ENCODE assay signal across 9 mouse cellular contexts in the genomic region with DNA sequence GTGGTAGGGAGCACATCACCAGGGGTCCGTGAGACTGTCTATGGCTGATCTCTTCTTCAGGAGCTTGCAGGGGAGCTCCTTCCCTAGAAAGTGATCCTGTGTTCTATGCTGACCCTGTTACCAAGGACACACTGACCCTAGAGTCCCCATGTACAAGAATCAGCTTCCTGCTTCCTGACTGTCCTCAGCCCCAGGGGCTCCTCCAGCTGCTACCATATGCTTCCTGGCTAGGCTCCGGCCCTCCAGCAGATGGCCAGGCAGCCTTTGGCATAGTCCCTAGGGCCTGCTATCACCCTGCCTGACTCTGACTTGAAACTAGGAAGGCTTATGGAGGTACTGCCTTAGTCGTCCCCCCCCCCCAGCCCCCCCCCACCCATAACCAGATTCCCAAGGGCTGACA. TPM values are rescaled to one million over a fixed set of nuclear protein-coding genes. Genes with fewer than 3 reads are reported as not detected.
A peak's percentile ranks its signal among the peaks of the same experiment; 100 is the strongest.
DNase-seq lines count a peak whose midpoint lies in the region; ATAC-seq and TF ChIP-seq lines count a peak whose summit lies in the region.
"Had no signal": no experiment of that assay in that cellular context is flagged by ENCODE, and none has a peak within 500 bp of the region (broad histone marks: within the 10 kb centered on the region; RNA-seq: fewer than 3 reads in every experiment).

No protein-coding gene starts in this region.

- no peak overlapping the region for H3K4me2 ChIP-seq in hindbrain, embryonic 11.5 days (replicated peaks; ENCODE audit: low read depth, low read length)
- H3K4me2 ChIP-seq in hindbrain, embryonic 16.5 days (ENCODE audit: low read length) = no peak overlapping the region
- no peak overlapping the region for H3K4me2 ChIP-seq in embryonic facial prominence, embryonic 14.5 days (ENCODE audit: low read depth, low read length)
- no peak overlapping the region for H3K4me2 ChIP-seq in intestine, embryonic 16.5 days (ENCODE audit: low read depth, low read length)

- H3K27ac ChIP-seq in hindbrain, embryonic 11.5 days (ENCODE audit: low read depth, low read length) = no peak overlapping the region
- H3K27ac ChIP-seq in hindbrain, embryonic 16.5 days (ENCODE audit: low read depth, low read length) = no peak overlapping the region
- no peak overlapping the region for H3K27ac ChIP-seq in embryonic facial prominence, embryonic 14.5 days (replicated peaks; ENCODE audit: low read depth, low read length)
- peak overlapping the region; percentile 44; the same call in 1 of the 2 replicates for H3K27ac ChIP-seq in intestine, embryonic 16.5 days (ENCODE audit: low read length)
- no peak overlapping the region for H3K27ac ChIP-seq in layer of hippocampus, adult 2 months
- H3K27ac ChIP-seq: midbrain, embryonic 10.5 days had no signal

- DNase-seq in hindbrain, embryonic 11.5 days (ENCODE audit: low spot score) = peak; percentile 33
- DNase-seq in embryonic facial prominence, embryonic 14.5 days (ENCODE audit: low spot score) = no peak
- peak; percentile 46 for DNase-seq in lung, postnatal 25 days (ENCODE audit: low spot score)
- no peak for DNase-seq in left cerebral cortex, adult 18-20 months (ENCODE audit: low spot score in 2 of 2)
- DNase-seq in layer of hippocampus, adult 2 months (ENCODE audit: low spot score in 2 of 2) = no peak
- no peak for DNase-seq in urinary bladder, postnatal 10 days (ENCODE audit: low spot score)

- H3K4me3 ChIP-seq in hindbrain, embryonic 11.5 days (ENCODE audit: low read depth, low read length) = no peak overlapping the region
- no peak overlapping the region for H3K4me3 ChIP-seq in hindbrain, embryonic 16.5 days (ENCODE audit: low read length)
- no peak overlapping the region for H3K4me3 ChIP-seq in embryonic facial prominence, embryonic 14.5 days (ENCODE audit: low read depth, low read length)
- no peak overlapping the region for H3K4me3 ChIP-seq in intestine, embryonic 16.5 days (ENCODE audit: low read length)
- H3K4me3 ChIP-seq in layer of hippocampus, adult 2 months = no peak overlapping the region
- H3K4me3 ChIP-seq: midbrain, embryonic 10.5 days had no signal

- ATAC-seq in hindbrain, embryonic 11.5 days (ENCODE audit: low FRiP score) = peak; percentile 54; the same call in 1 of the 2 replicates
- no peak for ATAC-seq in hindbrain, embryonic 16.5 days
- 0 out of 2 replicates have a peak, but pooled peaks have one; percentile 41 for ATAC-seq in embryonic facial prominence, embryonic 14.5 days (ENCODE audit: low read depth)
- peak; percentile 71 for ATAC-seq in intestine, embryonic 16.5 days

- no peaks in the 10 kb centered on the region for H3K9me3 ChIP-seq in hindbrain, embryonic 11.5 days (ENCODE audit: control insufficient read depth, low read length)
- H3K9me3 ChIP-seq in hindbrain, embryonic 16.5 days (ENCODE audit: control insufficient read depth, low read length) = no peaks in the 10 kb centered on the region
- no peaks in the 10 kb centered on the region for H3K9me3 ChIP-seq in embryonic facial prominence, embryonic 14.5 days (ENCODE audit: control insufficient read depth, low read length)
- no peaks in the 10 kb centered on the region for H3K9me3 ChIP-seq in intestine, embryonic 16.5 days (ENCODE audit: control insufficient read depth, low read length)
- H3K9me3 ChIP-seq: midbrain, embryonic 10.5 days had no signal

- H3K9ac ChIP-seq in hindbrain, embryonic 11.5 days (ENCODE audit: low read depth, low read length) = no peak overlapping the region
- H3K9ac ChIP-seq in hindbrain, embryonic 16.5 days (ENCODE audit: low read depth, low read length) = no peak overlapping the region
- H3K9ac ChIP-seq in embryonic facial prominence, embryonic 14.5 days (ENCODE audit: low read depth, low read length) = no peak overlapping the region
- H3K9ac ChIP-seq in intestine, embryonic 16.5 days (ENCODE audit: low read depth, low read length) = no peak overlapping the region

- H3K4me1 ChIP-seq in hindbrain, embryonic 11.5 days (replicated peaks; ENCODE audit: control insufficient read depth, insufficient read depth, low read length) = no peaks in the 10 kb centered on the region
- H3K4me1 ChIP-seq in hindbrain, embryonic 16.5 days (ENCODE audit: control insufficient read depth, insufficient read depth, low read depth, low read length) = no peaks in the 10 kb centered on the region; the same call in 1 of the 2 replicates
- H3K4me1 ChIP-seq in embryonic facial prominence, embryonic 14.5 days (ENCODE audit: control insufficient read depth, insufficient read depth, low read length) = no peaks in the 10 kb centered on the region
- peaks cover 8% of the 10 kb centered on the region; the same call in 1 of the 2 replicates for H3K4me1 ChIP-seq in intestine, embryonic 16.5 days (ENCODE audit: control insufficient read depth, insufficient read depth, low read length)

- no peak for TF ChIP-seq CTCF in layer of hippocampus, adult 2 months (conservative IDR thresholded peaks at IDR 0.05)

- no peaks in the 10 kb centered on the region for H3K36me3 ChIP-seq in hindbrain, embryonic 11.5 days (ENCODE audit: control insufficient read depth, insufficient read depth, low read length)
- H3K36me3 ChIP-seq in hindbrain, embryonic 16.5 days (ENCODE audit: control insufficient read depth, insufficient read depth, low read length) = no peaks in the 10 kb centered on the region
- no peaks in the 10 kb centered on the region for H3K36me3 ChIP-seq in embryonic facial prominence, embryonic 14.5 days (ENCODE audit: control insufficient read depth, insufficient read depth, low read length)
- H3K36me3 ChIP-seq in intestine, embryonic 16.5 days (ENCODE audit: control insufficient read depth, insufficient read depth, low read length) = no peaks in the 10 kb centered on the region
- H3K36me3 ChIP-seq: midbrain, embryonic 10.5 days had no signal

- no peaks in the 10 kb centered on the region for H3K27me3 ChIP-seq in hindbrain, embryonic 11.5 days (ENCODE audit: control insufficient read depth, insufficient read depth, low read length)
- no peaks in the 10 kb centered on the region for H3K27me3 ChIP-seq in hindbrain, embryonic 16.5 days (replicated peaks; ENCODE audit: control insufficient read depth, insufficient read depth, low read length)
- H3K27me3 ChIP-seq in embryonic facial prominence, embryonic 14.5 days (replicated peaks; ENCODE audit: control insufficient read depth, insufficient read depth, low read length) = no peaks in the 10 kb centered on the region
- H3K27me3 ChIP-seq in intestine, embryonic 16.5 days (replicated peaks; ENCODE audit: control insufficient read depth, insufficient read depth, low read length) = no peaks in the 10 kb centered on the region

- 50% methylated on average over 3 of the region's 3 CpGs for WGBS in hindbrain, embryonic 11.5 days
- 51% methylated on average over 3 of the region's 3 CpGs for WGBS in hindbrain, embryonic 16.5 days
- 40% methylated on average over 3 of the region's 3 CpGs for WGBS in embryonic facial prominence, embryonic 14.5 days
- WGBS in intestine, embryonic 16.5 days = 47% methylated on average over 3 of the region's 3 CpGs

RNA-seq across cellular contexts. Expression of a gene that starts 24.0 kb away (rescaled TPM):
- 0.35 and 0.36 TPM in 2 replicates for polyA plus RNA-seq in hindbrain, embryonic 11.5 days (2014; fragmentation: Nextera tagmentation; extraction: Ambion mirVana)
- polyA plus RNA-seq in hindbrain, embryonic 16.5 days (2015; fragmentation: Nextera tagmentation; extraction: Ambion mirVana) = 0.58 and 0.86 TPM in 2 replicates
- 0.17 and 0.47 TPM in 2 replicates for polyA plus RNA-seq in embryonic facial prominence, embryonic 14.5 days (2014; fragmentation: Nextera tagmentation; extraction: Ambion mirVana)
- 0.09 and 0.15 TPM in 2 replicates for polyA plus RNA-seq in intestine, embryonic 16.5 days (2015; fragmentation: Nextera tagmentation; extraction: Ambion mirVana)
- under 1 TPM; 0.23 to 0.53 TPM for total RNA-seq in left cerebral cortex, adult 18-20 months (2021)
- under 1 TPM; 0.25 to 0.36 TPM for total RNA-seq in layer of hippocampus, adult 2 months (2021)

RNA-seq across cellular contexts. Expression of a gene that starts 52.1 kb away (rescaled TPM):
- not detected in 2 replicates for polyA plus RNA-seq in hindbrain, embryonic 11.5 days (2014; fragmentation: Nextera tagmentation; extraction: Ambion mirVana)
- polyA plus RNA-seq in hindbrain, embryonic 16.5 days (2015; fragmentation: Nextera tagmentation; extraction: Ambion mirVana) = not detected in 2 replicates
- polyA plus RNA-seq in embryonic facial prominence, embryonic 14.5 days (2014; fragmentation: Nextera tagmentation; extraction: Ambion mirVana) = not detected in 2 replicates
- polyA plus RNA-seq in intestine, embryonic 16.5 days (2015; fragmentation: Nextera tagmentation; extraction: Ambion mirVana) = not detected in 2 replicates
- not detected for total RNA-seq in left cerebral cortex, adult 18-20 months (2021)
- not detected for total RNA-seq in layer of hippocampus, adult 2 months (2021)
- polyA plus RNA-seq: midbrain, embryonic 10.5 days had no signal

Comparison
In these comparisons a context has a peak if more than half of its experiments do, and no peak if none do; other contexts are left out.
1. DNase-seq: peak in hindbrain, embryonic 11.5 days (single experiment) and lung, postnatal 25 days (single experiment); none in embryonic facial prominence, embryonic 14.5 days (single experiment), left cerebral cortex, adult 18-20 months (0 of 2), layer of hippocampus, adult 2 months (0 of 2) and urinary bladder, postnatal 10 days (single experiment).